Mouse (Mus musculus) C2C12 (cell line): ENCODE data around the gene Ugt1a6b. TPM values are rescaled to one million over a fixed set of nuclear protein-coding genes. Genes with fewer than 3 reads are reported as not detected.

Experiments
- H3K27me3 ChIP-seq: one replicate; pipeline ENCODE4 v1.6.1; 2011; ENCODE audit not compliant: control insufficient read depth, insufficient read depth, insufficient read length
- H3K36me3 ChIP-seq: one replicate; pipeline ENCODE4 v1.6.1; 2011; ENCODE audit not compliant: control insufficient read depth, insufficient read depth
- H3K4me3 ChIP-seq: one replicate; pipeline ENCODE4 v1.5.1; 2011; ENCODE audit warnings: mild to moderate bottlenecking, control low read depth; ENCODE audit not compliant: poor library complexity, insufficient read depth, severe bottlenecking
- H3K79me2 ChIP-seq: one replicate; pipeline ENCODE4 v1.6.1; 2011; ENCODE audit not compliant: control insufficient read depth, insufficient read depth
- H3K79me3 ChIP-seq: one replicate; pipeline ENCODE4 v1.6.1; 2011; ENCODE audit warnings: low read depth, control low read depth
- H3ac ChIP-seq: one replicate; pipeline ENCODE3; 2011; ENCODE audit warnings: low read depth; ENCODE audit not compliant: control insufficient read depth, insufficient read length
- CEBPB ChIP-seq: IDR thresholded peaks from one replicate; pipeline ENCODE4 v1.6.1; 2011; ENCODE audit warnings: low read depth, mild to moderate bottlenecking, control low read depth, moderate library complexity
- CTCF ChIP-seq: IDR thresholded peaks from one replicate; pipeline ENCODE4 v1.5.1; 2011; ENCODE audit not compliant: control insufficient read depth, insufficient read depth, insufficient read length
- FOSL1 ChIP-seq: IDR thresholded peaks from one replicate; pipeline ENCODE4 v1.8.0; 2011; ENCODE audit warnings: mild to moderate bottlenecking, low read length; ENCODE audit not compliant: poor library complexity, insufficient read depth, severe bottlenecking
- MAX ChIP-seq: IDR thresholded peaks from one replicate; pipeline ENCODE4 v1.6.1; 2011; ENCODE audit warnings: mild to moderate bottlenecking, control low read depth
- MYOD1 ChIP-seq: IDR thresholded peaks from one replicate; pipeline ENCODE4 v1.6.1; 2011; ENCODE audit warnings: low read depth; ENCODE audit not compliant: control insufficient read depth, insufficient read length
- MYOG ChIP-seq: IDR thresholded peaks from one replicate; pipeline ENCODE4 v1.6.1; 2011; ENCODE audit not compliant: control insufficient read depth, insufficient read length; ENCODE audit errors: extremely low read depth
- USF1 ChIP-seq: IDR thresholded peaks from one replicate; pipeline ENCODE4 v1.6.1; 2011; ENCODE audit warnings: low read depth, mild to moderate bottlenecking, control low read depth, moderate library complexity
- polyA plus RNA-seq: library from polyadenylated mRNA; unstranded; fragments of >200 nt; fragmentation: generic; extraction: Trizol; gene quantifications from one replicate; pipeline ENCODE4 v1.2.1, GENCODE M21; 2012; ENCODE audit warnings: missing spikeins

The Ugt1a6b gene
- polyA plus RNA-seq, 1 experiment: not detected

DNA sequence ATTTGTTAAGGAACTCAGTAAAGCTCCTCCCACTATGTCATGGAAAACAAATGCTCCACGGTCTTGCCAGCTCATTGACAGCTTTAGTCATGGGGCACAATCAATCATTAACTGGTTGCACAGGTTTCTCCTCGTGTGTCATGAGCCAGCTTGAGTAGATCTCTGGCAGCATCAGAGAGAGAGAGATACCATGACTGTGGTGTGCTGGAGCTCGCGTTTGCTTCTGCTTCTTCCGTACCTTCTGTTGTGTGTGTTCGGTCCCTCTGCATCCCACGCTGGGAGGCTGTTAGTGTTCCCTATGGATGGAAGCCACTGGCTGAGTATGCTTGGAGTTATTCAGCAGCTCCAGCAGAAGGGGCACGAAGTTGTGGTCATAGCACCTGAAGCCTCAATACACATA, 108.8 kb downstream of the Ugt1a6b start, which contains the start of gene Ugt1a1:
Gene Ugt1a1 (plus strand): TSS at position 148 of the 400 bp plus-strand sequence.
- H3ac ChIP-seq: no peak within 1 kb of the TSS
- TF ChIP-seq MYOG: no peak
- TF ChIP-seq MAX: no peak
- TF ChIP-seq CEBPB: no peak
- no peak within 1 kb of the TSS for H3K4me3 ChIP-seq
- H3K36me3 ChIP-seq: no peaks in the 10 kb centered on the region
- peaks cover 6% of the 10 kb centered on the region for H3K27me3 ChIP-seq
- H3K79me3 ChIP-seq: no peaks in the 10 kb centered on the region
- no peaks in the 10 kb centered on the region for H3K79me2 ChIP-seq

DNA sequence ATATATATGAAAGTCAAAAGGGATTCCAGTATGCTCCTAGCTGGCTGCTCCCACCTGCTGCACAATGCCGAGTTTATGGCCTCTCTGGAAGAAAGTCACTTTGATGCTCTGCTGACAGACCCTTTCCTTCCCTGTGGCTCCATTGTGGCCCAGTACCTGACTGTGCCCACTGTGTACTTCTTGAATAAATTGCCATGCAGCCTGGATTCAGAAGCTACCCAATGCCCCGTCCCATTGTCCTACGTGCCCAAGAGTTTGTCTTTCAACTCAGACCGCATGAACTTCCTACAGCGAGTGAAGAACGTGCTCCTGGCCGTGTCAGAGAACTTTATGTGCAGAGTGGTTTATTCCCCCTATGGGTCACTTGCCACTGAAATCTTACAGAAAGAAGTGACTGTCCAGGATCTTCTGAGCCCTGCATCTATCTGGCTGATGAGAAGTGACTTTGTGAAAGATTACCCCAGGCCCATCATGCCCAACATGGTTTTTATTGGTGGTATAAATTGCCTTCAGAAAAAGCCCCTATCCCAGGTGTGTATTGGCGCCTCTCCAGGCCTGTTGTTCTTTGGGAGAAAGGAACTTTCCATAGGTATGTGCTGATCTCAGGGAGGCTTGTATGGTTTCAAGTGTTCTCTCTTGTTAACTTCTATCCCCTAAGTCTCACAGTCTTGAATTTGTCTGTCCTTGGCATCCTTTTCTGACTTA, 109.4 kb downstream of the Ugt1a6b start:
- Histone ChIP-seq H3K36me3 (no peaks in the 10 kb centered on the region), H3K79me2 (no peaks in the 10 kb centered on the region), H3ac (no peak overlapping the region), H3K4me3 (no peak overlapping the region), H3K79me3 (no peaks in the 10 kb centered on the region), H3K27me3 (peaks cover 6% of the 10 kb centered on the region)
- TF ChIP-seq USF1 (no peak), CEBPB (no peak), FOSL1 (no peak), CTCF (no peak)

DNA sequence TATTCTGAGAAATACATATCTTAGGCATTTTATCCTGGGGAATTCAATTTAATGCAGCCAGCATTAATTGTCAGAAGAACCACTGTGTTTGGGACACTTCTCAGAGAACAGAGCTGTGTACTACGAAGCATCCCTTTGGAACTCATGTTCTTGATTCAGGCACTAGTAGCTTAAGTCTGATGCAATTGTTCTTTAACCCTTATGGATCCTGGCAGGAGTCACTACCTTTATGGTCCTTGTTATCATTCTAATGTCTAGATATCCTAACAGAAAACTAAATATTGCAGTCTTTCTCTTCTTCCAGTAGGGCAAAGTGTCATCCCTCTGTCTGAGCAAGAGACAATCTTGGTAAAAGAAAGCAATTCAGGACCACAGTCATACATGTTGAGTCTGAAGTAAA, 110.0 kb downstream of the Ugt1a6b start:
- Histone ChIP-seq H3K36me3 (no peaks in the 10 kb centered on the region), H3K79me2 (no peaks in the 10 kb centered on the region), H3K79me3 (no peaks in the 10 kb centered on the region), H3K27me3 (peaks cover 6% of the 10 kb centered on the region), H3ac (no peak overlapping the region), H3K4me3 (no peak overlapping the region)
- TF ChIP-seq MAX (no peak), CTCF (no peak), USF1 (no peak), MYOG (no peak), MYOD1 (no peak), FOSL1 (no peak), CEBPB (no peak)

DNA sequence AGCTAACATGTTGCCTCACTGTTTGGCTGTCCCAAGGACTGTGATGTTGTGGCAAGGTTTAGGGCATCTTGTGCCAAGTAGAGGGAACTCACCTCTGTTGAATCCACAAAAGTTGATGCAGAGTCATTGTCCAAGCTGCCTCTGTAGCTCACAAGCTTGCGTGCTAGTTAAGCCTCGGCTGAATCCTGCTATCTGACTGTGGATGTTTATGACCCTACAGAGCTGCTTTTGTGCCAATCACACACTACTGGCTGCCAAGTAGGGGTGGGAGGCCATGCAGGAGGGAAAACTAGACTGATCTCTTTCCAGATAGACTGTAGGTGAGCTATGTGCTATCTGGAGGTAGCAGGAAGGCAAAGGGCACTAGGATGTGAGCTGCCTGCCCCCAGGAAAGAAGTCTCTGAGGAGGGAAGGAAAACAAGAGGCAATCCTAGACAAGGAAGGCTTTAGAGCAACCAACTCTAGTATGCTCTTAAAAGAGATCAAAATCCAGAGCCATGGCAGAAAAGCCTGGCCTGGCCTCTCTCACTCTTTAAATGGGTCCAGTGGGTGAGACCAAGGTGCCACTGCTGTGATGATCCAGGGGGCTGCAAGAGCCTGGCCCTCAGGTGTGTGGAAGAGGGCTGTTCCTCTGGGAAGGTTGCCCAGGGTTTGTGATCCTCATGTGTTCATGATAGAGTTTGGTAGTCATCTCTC, 110.9 kb downstream of the Ugt1a6b start:
- no peaks in the 10 kb centered on the region for H3K79me2 ChIP-seq
- TF ChIP-seq MAX (no peak), CTCF (no peak), CEBPB (no peak), MYOD1 (no peak), FOSL1 (no peak)
- H3K79me3 ChIP-seq: no peaks in the 10 kb centered on the region
- H3ac ChIP-seq: no peak overlapping the region
- peaks cover 6% of the 10 kb centered on the region for H3K27me3 ChIP-seq
- no peaks in the 10 kb centered on the region for H3K36me3 ChIP-seq
- H3K4me3 ChIP-seq: no peak overlapping the region

DNA sequence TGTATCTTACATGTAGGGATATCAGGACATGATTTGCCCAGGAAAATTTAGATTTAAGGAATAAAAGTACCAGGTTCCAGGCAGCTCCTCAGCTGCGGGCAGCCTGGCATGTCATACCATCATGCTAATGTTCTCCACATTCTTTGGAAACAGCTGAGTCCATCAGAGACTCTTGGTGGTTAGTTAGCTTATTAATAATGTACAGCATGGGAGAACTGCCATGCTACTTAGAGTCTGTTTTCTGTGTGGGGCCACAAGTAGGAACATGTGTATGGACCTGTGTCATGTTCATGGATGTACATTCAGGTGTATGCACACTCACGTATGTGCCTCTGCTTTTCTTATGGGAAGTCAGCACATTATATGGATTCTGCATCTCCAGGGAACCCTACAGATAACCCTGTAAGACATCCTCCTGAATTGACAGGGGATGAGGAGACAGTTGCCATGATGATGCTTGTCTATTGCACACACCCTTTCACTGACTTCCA, 111.5 kb downstream of the Ugt1a6b start:
- H3K27me3 ChIP-seq: peaks cover 6% of the 10 kb centered on the region
- H3K4me3 ChIP-seq: no peak overlapping the region
- H3ac ChIP-seq: no peak overlapping the region
- no peaks in the 10 kb centered on the region for H3K79me2 ChIP-seq
- no peaks in the 10 kb centered on the region for H3K79me3 ChIP-seq
- no peak for TF ChIP-seq MYOD1
- no peak for TF ChIP-seq FOSL1
- TF ChIP-seq CEBPB: no peak
- TF ChIP-seq USF1: no peak
- no peak for TF ChIP-seq MAX
- TF ChIP-seq CTCF: no peak
- no peak for TF ChIP-seq MYOG
- H3K36me3 ChIP-seq: no peaks in the 10 kb centered on the region
